Mouse (Mus musculus) bone marrow macrophage, adult 2 months (primary cell): Measurements from ENCODE around the gene Gpr139.

Source experiments
- CTCF ChIP-seq: IDR thresholded peaks from 2 replicates; pipeline ENCODE4 v1.5.1; 2012; ENCODE audit warnings: low read depth, mild to moderate bottlenecking, low read length, moderate library complexity
- POLR2A ChIP-seq: IDR thresholded peaks from 2 replicates; pipeline ENCODE4 v1.6.1; 2012; ENCODE audit warnings: mild to moderate bottlenecking, low read depth, low read length, borderline replicate concordance

- TF ChIP-seq POLR2A (no peak), CTCF (no peak)
Observed at GRCm38 (mm10) chr7:119096583-119096982, 87.8 kb downstream of the Gpr139 start.
